Mouse (Mus musculus) erythroblast, embryonic 14.5 days (primary cell): ENCODE results near the gene Nol9. TPM values are rescaled to one million over a fixed set of nuclear protein-coding genes. Genes with fewer than 3 reads are reported as not detected.

ENCODE experiments used
- H3K27me3 ChIP-seq: 2 replicates; pipeline ENCODE4 v1.6.1; 2012; ENCODE audit warnings: inconsistent platforms; ENCODE audit not compliant: control insufficient read depth
- H3K36me3 ChIP-seq: 2 replicates; pipeline ENCODE4 v1.6.1; 2012; ENCODE audit warnings: mild to moderate bottlenecking, inconsistent platforms; ENCODE audit not compliant: control insufficient read depth
- H3K4me1 ChIP-seq: 2 replicates; pipeline ENCODE4 v1.6.1; 2012; ENCODE audit warnings: inconsistent platforms; ENCODE audit not compliant: control insufficient read depth
- H3K4me3 ChIP-seq: replicated peaks from 2 replicates; pipeline ENCODE3; 2012; ENCODE audit warnings: moderate library complexity, mild to moderate bottlenecking, inconsistent platforms
- H3K9me3 ChIP-seq: 2 replicates; pipeline ENCODE4 v1.6.1; 2012; ENCODE audit warnings: low read length, inconsistent platforms, mixed read lengths; ENCODE audit not compliant: control insufficient read depth
- GATA1 ChIP-seq: IDR thresholded peaks from 2 replicates; pipeline ENCODE4 v1.6.1; 2012; ENCODE audit warnings: low read length, inconsistent platforms, mixed read lengths
- TAL1 ChIP-seq: IDR thresholded peaks from 3 replicates; pipeline ENCODE4 v1.6.1; 2012; ENCODE audit warnings: low read length, inconsistent platforms, mixed read lengths
- polyA plus RNA-seq: library from polyadenylated mRNA; stranded (reverse); fragments of >175 nt; gene quantifications from 2 replicates; pipeline ENCODE4 v1.2.3, GENCODE M21; 2012

Nol9 gene
- polyA plus RNA-seq, 1 experiment, result 0.87 TPM

DNA sequence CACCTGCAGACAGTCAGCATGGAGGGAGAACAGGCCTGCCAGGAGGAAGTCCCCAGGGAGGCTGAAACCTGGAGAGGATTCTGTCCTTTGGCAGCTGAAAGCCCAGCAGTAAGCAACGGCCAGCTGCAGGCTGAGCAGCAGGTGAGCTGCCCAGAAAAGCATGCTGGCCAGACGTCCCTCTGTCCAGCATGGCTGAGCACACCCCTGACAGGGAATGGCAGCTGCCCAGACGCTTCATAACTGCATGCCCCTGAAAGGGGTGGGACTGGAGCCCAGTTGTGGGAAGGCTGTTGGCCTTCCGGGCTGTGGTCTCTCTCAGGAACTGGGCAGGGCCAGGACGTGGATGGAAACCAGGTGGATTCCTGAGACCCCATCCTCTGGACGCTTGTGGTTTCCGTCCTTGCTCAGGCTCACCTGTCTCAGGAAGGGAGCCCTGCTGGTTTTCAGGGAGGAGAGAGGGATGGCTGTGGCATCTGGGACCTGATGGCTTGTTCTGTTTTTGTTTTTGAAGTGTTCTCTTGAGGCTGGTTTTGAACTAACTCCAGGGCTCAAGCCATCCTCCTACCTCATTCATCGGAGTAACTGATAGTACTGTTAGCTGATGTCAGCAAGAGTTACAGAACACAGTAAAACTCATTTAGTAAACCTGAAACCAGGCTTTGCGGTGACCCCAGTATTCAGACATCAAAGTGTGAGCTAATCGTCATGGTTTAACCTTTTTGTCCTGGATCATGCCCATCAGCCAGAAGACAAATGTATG lies 716 bp upstream of the Nol9 start, which contains the start of gene Tas1r1:
Gene Tas1r1, minus strand, starts transcription at position 344 of the 760 bp plus-strand sequence.
- no peaks in the 10 kb centered on the region for H3K27me3 ChIP-seq
- peak within 1 kb of the TSS; percentile 91 for H3K4me3 ChIP-seq
- peaks cover 42% of the 10 kb centered on the region for H3K4me1 ChIP-seq
- no peaks in the 10 kb centered on the region for H3K9me3 ChIP-seq
- peaks cover 26% of the 10 kb centered on the region for H3K36me3 ChIP-seq
- no peak for TF ChIP-seq GATA1
- TF ChIP-seq TAL1, result no peak

DNA sequence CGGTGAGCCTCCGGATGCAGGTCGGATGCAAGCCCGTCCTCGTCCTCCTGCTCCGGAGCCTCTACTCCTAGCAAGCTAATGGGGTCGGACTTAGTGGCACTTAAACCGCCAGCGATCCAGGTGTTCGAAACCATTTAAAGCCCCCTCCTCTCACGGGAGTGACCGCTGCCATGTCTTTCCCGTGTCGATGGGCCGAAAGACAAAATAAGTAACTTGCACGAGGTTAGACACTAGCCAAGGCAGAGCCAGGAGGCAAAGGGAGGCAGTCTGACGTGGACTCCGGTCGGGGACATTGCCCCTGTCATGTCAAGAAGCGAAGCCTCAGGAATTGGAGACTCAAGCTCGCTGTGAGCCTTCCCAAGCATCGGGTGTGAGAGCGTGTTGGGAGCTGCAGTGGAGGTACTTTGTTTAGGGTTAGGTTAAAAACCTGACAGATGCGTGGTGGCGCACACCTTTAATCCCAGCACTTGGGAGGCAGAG lies 750 bp downstream of the Nol9 start:
- Histone ChIP-seq H3K36me3 (peaks cover 41% of the 10 kb centered on the region), H3K27me3 (no peaks in the 10 kb centered on the region), H3K4me1 (peaks cover 44% of the 10 kb centered on the region), H3K4me3 (peak overlapping the region; percentile 91), H3K9me3 (no peaks in the 10 kb centered on the region)
- TF ChIP-seq GATA1 (no peak), TAL1 (no peak)

DNA sequence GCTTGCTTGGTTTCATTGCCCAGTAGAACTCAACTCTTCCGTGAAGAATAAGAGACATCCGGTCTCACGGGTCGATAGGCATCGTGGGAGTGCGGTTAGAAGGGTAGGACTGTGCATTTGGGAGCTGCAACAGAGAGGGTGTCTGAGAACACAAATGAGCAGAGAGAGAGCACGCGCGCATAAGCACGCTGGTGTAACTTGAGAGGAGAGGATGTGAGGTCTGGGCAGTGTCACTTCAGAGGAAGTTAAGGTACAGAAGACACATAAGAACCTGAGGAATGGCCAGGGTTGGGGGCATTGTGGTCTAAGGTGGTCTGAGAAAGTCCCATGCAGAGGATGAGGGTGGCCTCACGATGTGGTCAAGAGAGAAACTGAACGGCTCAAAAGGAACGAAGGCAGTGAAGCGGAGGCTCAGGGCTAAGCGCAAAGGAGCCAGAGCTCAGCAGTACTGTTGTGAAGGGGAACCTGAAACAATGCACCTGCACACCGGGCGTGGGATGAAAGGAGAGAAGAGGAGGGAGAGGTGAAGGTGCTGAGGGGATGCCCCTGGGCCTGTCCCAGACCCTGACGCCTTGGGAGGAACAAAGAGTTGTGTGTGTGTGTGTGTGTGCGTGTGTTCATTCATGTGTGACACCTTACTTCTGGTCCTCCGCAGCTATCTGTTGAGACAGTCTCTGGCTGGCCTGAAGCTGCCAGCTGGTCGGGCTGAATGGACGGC lies 3.0 kb downstream of the Nol9 start:
- Histone ChIP-seq H3K36me3 (peaks cover 62% of the 10 kb centered on the region), H3K27me3 (no peaks in the 10 kb centered on the region), H3K4me3 (no peak overlapping the region), H3K4me1 (peaks cover 44% of the 10 kb centered on the region), H3K9me3 (no peaks in the 10 kb centered on the region)
- no peak for TF ChIP-seq GATA1
- no peak for TF ChIP-seq TAL1

DNA sequence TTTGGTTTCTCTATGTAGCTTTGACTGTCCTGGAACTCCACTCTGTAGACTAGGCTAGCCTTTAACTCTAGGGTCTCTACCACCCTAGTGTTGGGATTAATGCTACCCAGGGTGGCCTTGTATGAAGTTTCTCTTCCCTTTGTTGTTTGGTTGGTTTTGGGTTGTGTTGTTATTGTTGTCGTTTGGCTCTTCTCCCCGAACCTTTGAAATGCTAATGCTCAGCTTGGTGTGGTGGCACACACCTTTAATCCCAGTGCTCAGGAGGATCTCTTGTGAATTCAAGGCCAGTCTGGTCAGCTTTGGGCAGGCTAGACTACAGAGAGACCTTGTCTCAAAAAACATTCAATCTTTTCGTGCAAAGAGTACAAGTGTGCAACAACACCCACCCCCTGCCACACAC lies 4.0 kb downstream of the Nol9 start:
- no peak overlapping the region for H3K4me3 ChIP-seq
- TF ChIP-seq GATA1 (no peak), TAL1 (no peak)
- peaks cover 73% of the 10 kb centered on the region for H3K36me3 ChIP-seq
- no peaks in the 10 kb centered on the region for H3K9me3 ChIP-seq
- H3K27me3 ChIP-seq, result no peaks in the 10 kb centered on the region
- H3K4me1 ChIP-seq, result peaks cover 42% of the 10 kb centered on the region

DNA sequence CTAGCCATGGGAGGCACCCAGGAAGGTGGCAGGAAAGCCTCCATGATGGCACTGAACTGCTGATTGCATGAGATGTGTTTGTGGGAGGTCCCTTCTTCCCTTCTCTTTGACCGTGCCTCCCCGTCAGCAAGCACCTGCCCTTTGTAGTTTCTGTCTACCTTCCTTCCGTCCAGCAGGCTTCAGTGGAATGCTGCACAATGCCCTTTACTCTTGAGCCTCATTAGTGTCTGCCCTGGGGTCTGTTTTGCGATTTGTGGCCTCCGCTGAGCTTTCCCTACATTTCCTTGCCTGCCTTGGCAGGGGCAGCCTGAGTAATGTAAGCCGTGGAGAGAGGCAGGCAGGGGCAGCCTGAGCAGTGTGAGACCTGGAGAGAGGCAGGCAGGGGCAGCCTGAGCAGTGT lies 5.5 kb downstream of the Nol9 start:
- Histone ChIP-seq H3K4me1 (peaks cover 29% of the 10 kb centered on the region), H3K4me3 (no peak overlapping the region), H3K9me3 (no peaks in the 10 kb centered on the region), H3K27me3 (no peaks in the 10 kb centered on the region), H3K36me3 (peaks cover 84% of the 10 kb centered on the region)
- 0 out of 2 replicates have a peak, but pooled peaks have one; percentile 10 for TF ChIP-seq GATA1
- 0 out of 3 replicates have a peak, but pooled peaks have one; percentile 6 for TF ChIP-seq TAL1

DNA sequence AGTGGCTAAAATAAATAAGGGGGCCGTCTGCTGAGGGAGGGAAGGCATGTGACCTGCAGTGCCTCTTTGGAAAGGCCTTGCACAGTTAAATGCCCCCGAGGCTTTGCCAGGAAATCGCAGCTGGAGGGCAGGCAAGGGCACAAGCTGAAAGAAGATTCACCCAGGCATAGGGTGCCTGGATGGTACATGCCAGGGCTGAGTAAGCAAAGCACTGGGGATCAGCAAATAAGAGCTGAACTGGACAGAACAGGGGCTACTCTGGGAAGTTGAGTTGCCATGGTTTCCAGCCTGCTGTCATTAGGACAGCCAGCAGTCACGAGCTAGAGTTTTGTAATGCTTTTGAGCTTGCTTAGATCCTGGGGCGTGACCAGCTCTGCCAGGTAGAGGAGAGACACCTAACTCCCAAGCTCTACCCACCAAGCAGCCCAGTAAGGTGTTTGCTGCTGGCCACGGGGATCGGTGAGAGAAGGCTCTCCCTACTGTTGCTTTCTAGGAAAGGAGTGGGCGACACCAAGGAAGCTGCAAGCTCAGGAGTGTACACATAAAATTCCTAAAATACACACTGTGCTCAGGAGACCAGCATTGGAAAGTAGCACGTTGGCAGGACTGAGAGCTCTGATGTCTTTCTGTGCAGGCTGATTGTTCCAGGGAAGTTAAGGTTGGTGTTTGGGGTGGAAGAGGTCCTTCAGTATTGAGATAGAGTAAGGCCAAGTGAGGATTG lies 23.4 kb downstream of the Nol9 start:
- no peak overlapping the region for H3K4me3 ChIP-seq
- no peaks in the 10 kb centered on the region for H3K9me3 ChIP-seq
- H3K27me3 ChIP-seq, result no peaks in the 10 kb centered on the region
- H3K36me3 ChIP-seq, result peaks cover 41% of the 10 kb centered on the region
- H3K4me1 ChIP-seq, result peaks cover 7% of the 10 kb centered on the region
- TF ChIP-seq TAL1 (no peak), GATA1 (no peak)

DNA sequence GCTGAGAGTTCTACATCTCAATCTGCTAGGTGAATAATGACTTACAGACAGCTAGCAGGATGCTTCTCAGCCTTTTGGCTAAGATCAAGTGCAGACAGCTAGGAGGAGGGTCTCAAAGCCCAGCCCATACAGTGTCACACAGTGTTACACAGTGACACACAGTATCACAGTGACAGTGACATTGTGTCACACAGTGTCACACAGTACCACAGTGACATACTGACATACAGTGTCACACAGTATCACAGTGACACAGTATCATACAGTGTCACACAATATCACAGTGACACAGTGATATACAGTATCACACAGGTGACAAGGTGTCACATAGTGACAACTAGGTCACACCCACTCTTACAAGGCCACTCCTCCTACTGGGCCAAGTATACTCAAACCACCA lies 28.2 kb downstream of the Nol9 start:
- Histone ChIP-seq H3K4me3 (no peak overlapping the region), H3K4me1 (peaks cover 13% of the 10 kb centered on the region), H3K9me3 (no peaks in the 10 kb centered on the region), H3K27me3 (peaks cover 9% of the 10 kb centered on the region), H3K36me3 (no peaks in the 10 kb centered on the region; the same call in 1 of the 2 replicates)
- TF ChIP-seq TAL1 (no peak), GATA1 (no peak)

DNA sequence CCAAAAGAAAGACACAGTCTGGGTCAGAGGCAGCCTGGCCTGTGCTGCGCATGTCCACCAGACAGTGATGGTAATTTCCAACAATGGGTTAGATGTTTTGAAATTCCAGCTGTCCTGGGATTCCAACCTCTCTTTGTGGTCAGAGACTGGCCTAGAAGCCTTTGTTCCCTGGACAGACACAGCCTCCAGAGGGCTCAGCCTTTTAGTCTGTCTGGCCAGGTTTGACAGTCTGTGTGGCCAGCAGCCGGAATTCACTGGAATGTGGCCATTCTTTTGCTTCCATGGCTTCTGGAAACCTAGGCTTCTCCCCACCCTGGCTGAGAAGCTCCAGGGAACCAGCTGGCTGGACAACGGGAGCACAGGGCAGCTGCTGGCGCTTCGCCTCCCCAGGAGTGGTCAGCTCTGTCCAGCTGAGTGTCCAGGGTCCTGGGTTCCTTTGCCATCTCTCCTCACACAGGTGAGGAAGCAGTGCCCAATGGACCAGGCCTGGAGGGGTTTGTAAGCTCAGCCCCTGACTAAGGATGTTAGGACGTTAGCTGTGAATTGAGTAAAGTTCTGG lies 29.1 kb downstream of the Nol9 start:
- Histone ChIP-seq H3K27me3 (peaks cover 15% of the 10 kb centered on the region), H3K9me3 (no peaks in the 10 kb centered on the region), H3K4me1 (peaks cover 18% of the 10 kb centered on the region), H3K36me3 (no peaks in the 10 kb centered on the region), H3K4me3 (no peak overlapping the region)
- no peak for TF ChIP-seq TAL1
- no peak for TF ChIP-seq GATA1

DNA sequence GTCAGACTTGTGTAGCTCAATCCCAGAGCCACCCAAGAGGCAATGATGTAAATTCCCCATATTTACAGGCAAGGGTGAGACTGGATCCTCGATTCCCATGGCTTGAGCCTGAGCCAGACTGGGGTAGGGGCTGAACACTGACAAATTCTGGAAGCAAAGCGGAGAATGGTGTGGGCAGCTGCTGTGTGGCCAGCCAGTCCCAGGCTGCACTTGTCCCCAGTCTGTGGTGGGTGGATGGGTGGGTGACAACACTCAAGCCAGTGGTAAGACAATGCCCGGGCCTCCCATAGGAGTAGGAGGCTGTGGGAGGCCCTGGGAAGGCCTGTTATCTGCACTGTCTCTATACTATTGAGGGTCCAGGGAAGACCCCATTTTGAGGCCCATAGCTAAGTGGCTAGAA lies 30.1 kb downstream of the Nol9 start:
- Histone ChIP-seq H3K9me3 (no peaks in the 10 kb centered on the region), H3K27me3 (peaks cover 19% of the 10 kb centered on the region), H3K36me3 (no peaks in the 10 kb centered on the region), H3K4me1 (peaks cover 25% of the 10 kb centered on the region), H3K4me3 (no peak overlapping the region)
- no peak for TF ChIP-seq GATA1
- no peak for TF ChIP-seq TAL1
